Comparison of ENCODE assay signal across 25 mouse cellular contexts in the genomic region with DNA sequence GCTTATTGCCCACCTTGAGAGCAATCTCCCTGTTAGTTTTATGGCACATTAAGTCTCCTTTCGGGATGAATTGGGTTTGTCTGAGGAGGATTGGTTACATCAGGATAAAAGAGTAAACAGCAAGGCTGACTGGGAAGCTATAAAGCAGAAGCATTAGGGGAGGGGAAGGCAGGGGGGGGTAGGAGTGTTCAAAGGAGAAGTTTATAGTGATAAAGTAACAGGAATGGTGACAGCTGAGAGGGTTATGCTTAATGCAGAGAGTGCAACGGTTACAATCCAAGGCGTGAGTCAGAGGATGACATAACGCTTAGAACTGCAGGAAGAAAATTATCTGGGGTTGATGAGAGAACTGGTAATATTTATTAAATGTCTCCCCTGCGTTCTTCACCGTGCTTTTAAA. TPM values are rescaled to one million over a fixed set of nuclear protein-coding genes. Genes with fewer than 3 reads are reported as not detected.
"Had no signal": no experiment of that assay in that cellular context is flagged by ENCODE, and none has a peak within 500 bp of the region (broad histone marks: within the 10 kb centered on the region; RNA-seq: fewer than 3 reads in every experiment).

No protein-coding gene starts in this region.

- H3K9me3 ChIP-seq: limb, embryonic 12.5 days; limb, embryonic 15.5 days; midbrain, embryonic 12.5 days; midbrain, embryonic 15.5 days had no signal

- DNase-seq: kidney, adult 18-20 months; kidney, adult 9 months; kidney, postnatal 14 days; kidney, postnatal 4 days; left cerebral cortex, postnatal 4 days; liver, postnatal 0 days; lung, embryonic 14.5 days; right cerebral cortex, adult 18-20 months; right cerebral cortex, postnatal 14 days; thymus, adult 2 months; thymus, postnatal 14 days; thymus, postnatal 4 days had no signal

- H3K27me3 ChIP-seq: limb, embryonic 12.5 days; limb, embryonic 15.5 days; midbrain, embryonic 12.5 days; midbrain, embryonic 15.5 days had no signal

- H3K4me2 ChIP-seq: limb, embryonic 12.5 days; limb, embryonic 15.5 days; liver, embryonic 11.5 days; lung, embryonic 14.5 days; midbrain, embryonic 12.5 days; midbrain, embryonic 15.5 days had no signal

- H3K36me3 ChIP-seq: limb, embryonic 12.5 days; limb, embryonic 15.5 days; midbrain, embryonic 12.5 days; midbrain, embryonic 15.5 days had no signal

- ATAC-seq: liver, postnatal 0 days; lung, postnatal 0 days; midbrain, embryonic 15.5 days had no signal

- H3K9ac ChIP-seq: limb, embryonic 12.5 days; limb, embryonic 15.5 days; liver, embryonic 14.5 days; liver, postnatal 0 days; lung, embryonic 14.5 days; midbrain, embryonic 12.5 days; midbrain, embryonic 15.5 days had no signal

- H3K27ac ChIP-seq: layer of hippocampus, adult 2 months; limb, embryonic 12.5 days; limb, embryonic 15.5 days; liver, embryonic 14.5 days; macrophage; midbrain, embryonic 12.5 days; midbrain, embryonic 15.5 days; stomach, postnatal 0 days had no signal

- H3K4me3 ChIP-seq: layer of hippocampus, adult 2 months; limb, embryonic 12.5 days; limb, embryonic 15.5 days; midbrain, embryonic 12.5 days; midbrain, embryonic 15.5 days had no signal

- H3K4me1 ChIP-seq: limb, embryonic 12.5 days; limb, embryonic 15.5 days; midbrain, embryonic 12.5 days; midbrain, embryonic 15.5 days had no signal

RNA-seq across cellular contexts. Expression of gene Car10, which starts 32.8 kb away (rescaled TPM):
- total RNA-seq: megakaryocyte, adult 5-6 weeks had no signal
- polyA plus RNA-seq: liver, embryonic 14.5 days; liver, postnatal 0 days; lung, embryonic 14.5 days; lung, postnatal 0 days; macrophage; small intestine, adult 2 months; spleen, adult 2 months had no signal
